Mouse (Mus musculus): ENCODE results near the gene Rimkla. TPM values are rescaled to one million over a fixed set of nuclear protein-coding genes. Genes with fewer than 3 reads are reported as not detected.

Gene Rimkla
- total and polyA plus RNA-seq, 2 experiments from 2014 or later = 23.1 to 39.8 TPM

DNA sequence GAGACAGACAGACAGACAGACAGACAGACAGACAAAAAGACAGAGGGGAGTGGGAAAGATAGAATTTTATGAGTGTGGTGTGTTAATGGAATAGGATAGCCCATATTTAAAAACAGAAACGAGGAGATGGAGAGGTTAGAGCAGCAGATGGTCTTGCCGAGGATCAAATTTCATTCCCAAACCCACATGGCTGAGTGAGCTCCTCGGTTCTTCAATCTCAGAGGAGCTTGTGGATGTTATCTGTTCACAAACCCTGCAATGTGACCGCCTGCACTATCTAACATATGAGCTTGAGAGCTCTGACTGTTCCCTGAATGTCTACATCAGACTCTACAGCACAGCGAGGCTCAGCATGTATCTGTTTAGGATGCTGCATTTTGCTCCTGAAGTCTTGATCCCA lies 19.3 kb downstream of the Rimkla start:
- H3K27ac ChIP-seq = no peak overlapping the region
- H3K4me3 ChIP-seq (ENCODE audit: low read length) = no peak overlapping the region
- WGBS = 56% methylated on average over 5 of the region's 5 CpGs
- no peaks in the 10 kb centered on the region for H3K36me3 ChIP-seq (ENCODE audit: insufficient read depth, low read length)
- no peak overlapping the region for H3K4me2 ChIP-seq (ENCODE audit: low read depth, low read length)
- ATAC-seq (no peak), DNase-seq (ENCODE audit: low spot score) (no peak)
- TF ChIP-seq CTCF (IDR thresholded peaks at IDR 0.05; ENCODE audit: low read depth) = no peak
- H3K27me3 ChIP-seq (ENCODE audit: insufficient read depth, low read length) = no peaks in the 10 kb centered on the region
- no peak overlapping the region for H3K9ac ChIP-seq (replicated peaks; ENCODE audit: low read length)
- H3K4me1 ChIP-seq (ENCODE audit: insufficient read depth, low read length) = no peaks in the 10 kb centered on the region
- H3K9me3 ChIP-seq (ENCODE audit: low read length) = no peaks in the 10 kb centered on the region

DNA sequence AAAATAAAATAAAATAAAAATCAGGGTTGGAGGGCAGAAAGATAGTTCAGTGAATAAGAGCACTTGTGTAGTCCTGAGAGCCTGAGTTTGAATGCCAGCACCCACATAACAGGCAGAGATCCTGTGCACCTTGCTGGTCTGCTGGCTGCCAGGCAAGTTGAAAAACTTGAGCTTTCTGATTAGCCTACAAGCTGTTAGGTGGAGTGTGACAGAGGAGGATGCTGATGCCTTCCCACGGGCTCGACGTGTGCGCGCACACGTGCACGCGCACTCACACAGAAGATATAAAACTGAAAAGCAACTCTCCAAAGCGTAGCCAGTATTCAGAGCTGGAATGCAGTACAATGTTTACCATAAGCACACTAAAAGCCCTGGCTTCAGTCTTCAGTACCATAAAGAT lies 19.9 kb downstream of the Rimkla start:
- no peak for TF ChIP-seq CTCF (IDR thresholded peaks at IDR 0.05; ENCODE audit: low read depth)
- ATAC-seq = no peak

DNA sequence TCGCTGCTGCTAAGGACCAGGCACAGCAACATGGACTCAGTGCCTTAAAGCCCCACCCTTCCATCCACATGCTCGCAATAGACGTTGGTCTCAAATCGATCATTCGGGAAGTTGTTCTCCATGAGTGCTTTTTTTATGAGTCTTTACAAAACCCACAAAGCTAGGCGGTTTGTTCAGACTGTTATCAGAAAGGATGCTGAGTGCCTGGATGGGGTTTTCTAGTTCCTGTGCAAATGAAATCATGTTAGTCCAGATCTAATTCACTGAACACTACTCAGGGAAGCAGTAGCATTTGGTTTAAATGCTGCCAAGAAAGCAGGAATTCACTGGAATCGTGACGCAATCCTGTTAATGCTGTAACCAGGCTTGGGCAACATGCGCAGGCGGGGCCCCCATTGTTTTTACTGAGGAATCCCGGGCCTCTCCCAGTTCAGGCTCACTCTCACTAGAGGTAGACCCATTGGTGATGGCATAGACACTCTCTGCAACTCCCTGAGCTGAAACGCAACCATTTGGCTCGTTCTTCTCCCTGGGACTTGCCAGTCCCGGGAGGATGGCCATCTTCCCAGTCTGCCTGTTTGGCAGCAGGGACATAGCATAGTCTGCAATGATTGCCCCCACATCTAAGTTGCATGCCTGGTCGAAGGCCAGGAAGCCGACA lies 24.6 kb downstream of the Rimkla start:
- H3K9me3 ChIP-seq (ENCODE audit: low read length) = no peaks in the 10 kb centered on the region
- no peaks in the 10 kb centered on the region for H3K27me3 ChIP-seq (ENCODE audit: insufficient read depth, low read length)
- no peaks in the 10 kb centered on the region for H3K36me3 ChIP-seq (ENCODE audit: insufficient read depth, low read length)
- H3K9ac ChIP-seq (replicated peaks; ENCODE audit: low read length) = no peak overlapping the region
- H3K4me1 ChIP-seq (ENCODE audit: insufficient read depth, low read length) = peaks cover 12% of the 10 kb centered on the region
- no peak overlapping the region for H3K27ac ChIP-seq
- WGBS = 73% methylated on average over 16 of the region's 16 CpGs
- H3K4me3 ChIP-seq (ENCODE audit: low read length) = no peak overlapping the region
- DNase-seq (ENCODE audit: low spot score) (no peak), ATAC-seq (no peak)
- H3K4me2 ChIP-seq (ENCODE audit: low read depth, low read length) = no peak overlapping the region
- TF ChIP-seq CTCF (IDR thresholded peaks at IDR 0.05; ENCODE audit: low read depth) = no peak

More for the DNA sequence above, 19.9 kb downstream of the Rimkla start:
- no peak overlapping the region for H3K27ac ChIP-seq
- H3K27me3 ChIP-seq (ENCODE audit: insufficient read depth, low read length) = no peaks in the 10 kb centered on the region
- DNase-seq (ENCODE audit: low spot score) = no peak
- H3K9ac ChIP-seq (replicated peaks; ENCODE audit: low read length) = no peak overlapping the region
- H3K36me3 ChIP-seq (ENCODE audit: insufficient read depth, low read length) = no peaks in the 10 kb centered on the region
- H3K9me3 ChIP-seq (ENCODE audit: low read length) = no peaks in the 10 kb centered on the region
- no peaks in the 10 kb centered on the region for H3K4me1 ChIP-seq (ENCODE audit: insufficient read depth, low read length)
- 88% methylated on average over 9 of the region's 9 CpGs for WGBS
- H3K4me2 ChIP-seq (ENCODE audit: low read depth, low read length) = no peak overlapping the region
- no peak overlapping the region for H3K4me3 ChIP-seq (ENCODE audit: low read length)

- ATAC-seq = no peak
- no peaks in the 10 kb centered on the region for H3K27me3 ChIP-seq (ENCODE audit: insufficient read depth, low read length)
- TF ChIP-seq CTCF (IDR thresholded peaks at IDR 0.05; ENCODE audit: low read depth) = no peak
- peaks cover 27% of the 10 kb centered on the region for H3K4me1 ChIP-seq (ENCODE audit: insufficient read depth, low read length)
- no peaks in the 10 kb centered on the region for H3K36me3 ChIP-seq (ENCODE audit: insufficient read depth, low read length)
- H3K9ac ChIP-seq (replicated peaks; ENCODE audit: low read length) = no peak overlapping the region
- no peak for DNase-seq (ENCODE audit: low spot score)
- 83% methylated on average over 5 of the region's 5 CpGs for WGBS
- no peak overlapping the region for H3K4me2 ChIP-seq (ENCODE audit: low read depth, low read length)
- no peaks in the 10 kb centered on the region for H3K9me3 ChIP-seq (ENCODE audit: low read length)
- H3K27ac ChIP-seq = no peak overlapping the region
- H3K4me3 ChIP-seq (ENCODE audit: low read length) = no peak overlapping the region
Observed at GRCm38 (mm10) chr4:119465841-119466240, 26.6 kb downstream of the Rimkla start.

- Histone ChIP-seq H3K4me1 (ENCODE audit: insufficient read depth, low read length) (peaks cover 27% of the 10 kb centered on the region), H3K27me3 (ENCODE audit: insufficient read depth, low read length) (no peaks in the 10 kb centered on the region), H3K9me3 (ENCODE audit: low read length) (no peaks in the 10 kb centered on the region), H3K36me3 (ENCODE audit: insufficient read depth, low read length) (no peaks in the 10 kb centered on the region), H3K4me3 (ENCODE audit: low read length) (no peak overlapping the region), H3K27ac (peak overlapping the region; percentile 87), H3K4me2 (ENCODE audit: low read depth, low read length) (no peak overlapping the region), H3K9ac (replicated peaks; ENCODE audit: low read length) (no peak overlapping the region)
- DNase-seq (ENCODE audit: low spot score) = no peak
- WGBS = 64% methylated on average over 13 of the region's 13 CpGs
- peak; percentile 8; the same call in 1 of the 2 replicates for ATAC-seq
- no peak for TF ChIP-seq CTCF (IDR thresholded peaks at IDR 0.05; ENCODE audit: low read depth)
Observed at GRCm38 (mm10) chr4:119463756-119464419, 28.5 kb downstream of the Rimkla start.

DNA sequence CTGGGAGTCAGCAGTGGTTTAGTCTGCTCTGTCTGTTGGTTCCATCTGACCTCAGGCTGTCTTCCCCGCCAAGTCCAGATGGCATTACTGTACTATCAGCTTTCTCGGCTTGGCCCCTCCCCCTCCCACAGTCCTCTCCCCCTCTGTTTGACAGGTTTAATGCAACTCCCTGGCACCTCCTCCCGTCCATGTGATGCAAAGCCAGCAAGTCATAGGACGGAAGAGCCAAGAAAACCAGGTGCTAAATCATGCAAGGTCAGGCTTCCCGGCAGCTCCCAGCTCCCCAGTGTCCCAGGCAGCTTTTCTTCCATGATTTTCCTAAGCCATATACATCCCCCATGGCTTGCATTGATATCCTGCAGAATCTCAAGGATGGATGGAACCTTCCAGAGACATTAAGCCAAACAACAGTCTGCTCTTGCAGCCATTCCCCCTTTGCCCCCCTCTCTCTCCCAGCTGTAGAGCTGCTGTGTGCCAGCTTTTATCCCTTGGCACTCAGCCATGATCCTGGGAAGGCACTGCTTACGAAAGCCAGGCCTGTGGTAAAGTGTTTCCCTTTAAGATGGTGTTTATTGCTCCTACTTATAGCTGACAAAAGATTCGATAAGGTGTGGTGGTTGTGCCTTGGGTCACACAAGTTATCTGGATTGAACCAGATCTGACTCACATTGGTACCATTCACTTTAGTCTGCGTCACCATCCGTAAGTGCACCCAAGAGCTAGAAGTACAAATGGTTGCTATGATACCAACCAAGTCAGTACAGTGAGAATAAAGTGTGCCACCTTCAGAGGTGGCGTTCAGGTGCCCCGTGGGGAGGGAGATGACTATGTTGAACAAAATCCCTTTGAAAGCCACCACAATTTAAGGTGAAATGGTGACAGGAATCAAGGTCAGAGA lies 29.3 kb downstream of the Rimkla start:
- 24% methylated on average over 11 of the region's 11 CpGs for WGBS
- peak; percentile 81 for ATAC-seq
- H3K4me1 ChIP-seq (ENCODE audit: insufficient read depth, low read length) = peaks cover 27% of the 10 kb centered on the region
- no peak overlapping the region; the same call in 1 of the 2 replicates for H3K9ac ChIP-seq (replicated peaks; ENCODE audit: low read length)
- no peaks in the 10 kb centered on the region for H3K9me3 ChIP-seq (ENCODE audit: low read length)
- 0 out of 2 replicates have a peak overlapping the region, but pooled peaks have one; percentile 16 for H3K4me2 ChIP-seq (ENCODE audit: low read depth, low read length)
- peak overlapping the region; percentile 87 for H3K27ac ChIP-seq
- H3K4me3 ChIP-seq (ENCODE audit: low read length) = no peak overlapping the region
- peak; percentile 93 for DNase-seq (ENCODE audit: low spot score)
- no peaks in the 10 kb centered on the region for H3K27me3 ChIP-seq (ENCODE audit: insufficient read depth, low read length)
- H3K36me3 ChIP-seq (ENCODE audit: insufficient read depth, low read length) = no peaks in the 10 kb centered on the region
- TF ChIP-seq CTCF (IDR thresholded peaks at IDR 0.05; ENCODE audit: low read depth) = peak; percentile 34

All from hindbrain, postnatal 0 days (tissue).